Mouse (Mus musculus) embryonic facial prominence, embryonic 12.5 days (tissue): Measurements from ENCODE around the gene Chd2. TPM values are rescaled to one million over a fixed set of nuclear protein-coding genes. Genes with fewer than 3 reads are reported as not detected.

ENCODE experiments used
- ATAC-seq: fragments of 200-750 bp; cut with Nextera tagmentation; 2 replicates; pipeline ENCODE4 v1.8.0; 2017; ENCODE audit not compliant: insufficient number of reproducible peaks, insufficient read depth, low FRiP score, low TSS enrichment
- H3K27ac ChIP-seq: fragments of 300-500 bp; sonication (generic); 2 replicates; pipeline ENCODE4 v1.5.1; 2016; ENCODE audit warnings: mild to moderate bottlenecking
- H3K27me3 ChIP-seq: fragments of 300-500 bp; sonication (generic); 2 replicates; pipeline ENCODE4 v1.6.1; 2016; ENCODE audit warnings: mild to moderate bottlenecking, moderate library complexity
- H3K36me3 ChIP-seq: fragments of 300-500 bp; sonication (generic); 2 replicates; pipeline ENCODE4 v1.6.1; 2016; ENCODE audit warnings: mild to moderate bottlenecking
- H3K4me1 ChIP-seq: fragments of 300-500 bp; sonication (generic); 2 replicates; pipeline ENCODE4 v1.6.1; 2016
- H3K4me2 ChIP-seq: fragments of 300-500 bp; sonication (generic); replicated peaks from 2 replicates; pipeline ENCODE4 v1.6.1; 2016; ENCODE audit warnings: mild to moderate bottlenecking, moderate library complexity
- H3K4me3 ChIP-seq: fragments of 300-500 bp; sonication (generic); 2 replicates; pipeline ENCODE4 v1.5.1; 2016; ENCODE audit warnings: mild to moderate bottlenecking
- H3K9ac ChIP-seq: fragments of 300-500 bp; sonication (generic); 2 replicates; pipeline ENCODE4 v1.6.1; 2016; ENCODE audit warnings: mild to moderate bottlenecking, moderate library complexity
- H3K9me3 ChIP-seq: fragments of 300-500 bp; sonication (generic); 2 replicates; pipeline ENCODE4 v1.6.1; 2016; ENCODE audit warnings: mild to moderate bottlenecking, moderate library complexity
- WGBS: fragments of 180-500 bp; shearing (Covaris S2); methylation state at CpG from one replicate; pipeline ENCODE4 v1.1.7; 2016; 5-methylcytosine and 5-hydroxymethylcytosine counted together
- polyA plus RNA-seq: library from polyadenylated mRNA; unstranded; fragments of >200 nt; fragmentation: Nextera tagmentation; extraction: Ambion mirVana; gene quantifications from 2 replicates; pipeline ENCODE4 v1.2.1, GENCODE M21; 2016

The Chd2 gene
- polyA plus RNA-seq, 1 experiment from 2014 or later: 65.0 TPM

DNA sequence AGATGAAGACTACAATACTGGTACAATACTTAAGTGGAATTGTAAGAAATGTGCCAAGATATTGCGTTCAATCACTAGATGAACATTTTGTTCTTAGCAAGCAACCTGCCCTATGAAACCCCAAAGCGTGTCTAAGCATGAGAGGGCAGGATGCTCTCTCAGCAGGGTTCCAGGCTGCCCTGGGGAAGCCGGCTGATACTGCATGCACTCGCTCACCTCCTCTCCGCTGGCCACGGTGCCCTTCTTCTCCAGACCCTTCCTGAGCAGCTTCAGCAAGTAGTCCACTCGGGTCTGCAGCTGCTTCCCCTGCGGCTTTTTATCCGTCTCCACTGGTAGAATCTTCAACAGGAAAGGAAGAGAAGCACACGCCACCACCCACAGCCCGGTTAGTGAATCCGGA is 87.5 kb downstream of the Chd2 start:
- H3K4me3 ChIP-seq: no peak overlapping the region
- H3K4me2 ChIP-seq: no peak overlapping the region
- H3K36me3 ChIP-seq: peaks cover 82% of the 10 kb centered on the region
- 91% methylated on average over 12 of the region's 12 CpGs for WGBS
- H3K9ac ChIP-seq: no peak overlapping the region
- no peak overlapping the region for H3K27ac ChIP-seq
- no peaks in the 10 kb centered on the region for H3K4me1 ChIP-seq
- ATAC-seq: no peak
- H3K27me3 ChIP-seq: no peaks in the 10 kb centered on the region
- no peaks in the 10 kb centered on the region for H3K9me3 ChIP-seq

DNA sequence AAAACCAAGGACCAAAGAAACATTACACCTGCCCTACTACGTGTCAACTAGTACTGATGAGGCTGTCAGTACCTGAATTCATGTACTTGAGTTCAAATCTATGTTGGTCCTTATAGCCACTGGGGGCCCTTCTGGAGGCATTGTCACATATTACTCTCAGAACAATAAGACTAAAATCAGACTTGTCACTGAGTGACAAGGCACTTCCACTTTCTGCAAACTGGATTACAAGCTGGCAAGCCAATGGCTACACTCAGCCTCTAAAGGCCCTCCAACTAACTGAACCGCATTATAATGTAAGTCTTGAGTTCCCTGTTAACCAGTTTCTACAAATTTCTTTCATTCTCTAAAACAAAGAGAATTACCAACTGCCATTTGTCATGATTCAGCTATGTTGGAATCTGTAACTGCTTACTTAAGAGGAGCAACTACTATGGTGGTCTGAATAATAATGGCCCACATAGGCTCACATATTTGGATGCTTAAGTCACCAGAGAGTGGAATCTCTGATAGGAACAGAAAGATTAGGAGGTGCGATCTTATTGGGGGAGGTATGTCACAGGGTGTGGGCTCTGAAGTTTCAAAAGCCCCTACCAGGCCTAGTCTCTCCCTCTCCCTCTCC is 89.3 kb downstream of the Chd2 start:
- ATAC-seq: no peak
- 93% methylated on average over 3 of the region's 3 CpGs for WGBS
- no peaks in the 10 kb centered on the region for H3K9me3 ChIP-seq

DNA sequence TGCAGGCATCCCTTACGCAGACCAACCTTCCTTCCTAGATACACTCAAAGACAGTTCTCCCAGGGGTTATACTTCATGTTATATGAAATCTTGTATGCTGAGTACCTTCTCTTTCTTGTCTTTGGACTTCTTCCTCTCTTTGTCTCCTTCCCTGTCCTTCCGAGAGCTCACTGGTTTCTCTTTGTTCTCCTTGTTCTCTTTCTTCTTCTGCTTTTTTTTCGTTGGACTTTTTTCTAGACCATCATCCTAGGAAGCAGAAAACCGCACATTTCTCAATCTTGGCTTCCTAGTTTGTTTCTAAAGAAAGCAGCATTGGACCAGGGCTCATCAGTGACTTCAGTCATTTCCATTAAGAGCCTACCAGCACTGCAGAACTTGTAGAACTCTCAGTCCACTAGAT is 90.0 kb downstream of the Chd2 start:
- WGBS: 93% methylated on average over 4 of the region's 4 CpGs
- Histone ChIP-seq H3K4me2 (no peak overlapping the region), H3K4me1 (no peaks in the 10 kb centered on the region), H3K36me3 (peaks cover 90% of the 10 kb centered on the region), H3K27ac (no peak overlapping the region), H3K9me3 (no peaks in the 10 kb centered on the region), H3K27me3 (no peaks in the 10 kb centered on the region), H3K4me3 (no peak overlapping the region), H3K9ac (no peak overlapping the region)
- no peak for ATAC-seq

More for the DNA sequence above, 89.3 kb downstream of the Chd2 start:
- H3K4me3 ChIP-seq: no peak overlapping the region
- no peaks in the 10 kb centered on the region for H3K4me1 ChIP-seq
- H3K36me3 ChIP-seq: peaks cover 87% of the 10 kb centered on the region
- no peak overlapping the region for H3K4me2 ChIP-seq
- no peak overlapping the region for H3K27ac ChIP-seq
- H3K27me3 ChIP-seq: no peaks in the 10 kb centered on the region
- no peak overlapping the region for H3K9ac ChIP-seq

DNA sequence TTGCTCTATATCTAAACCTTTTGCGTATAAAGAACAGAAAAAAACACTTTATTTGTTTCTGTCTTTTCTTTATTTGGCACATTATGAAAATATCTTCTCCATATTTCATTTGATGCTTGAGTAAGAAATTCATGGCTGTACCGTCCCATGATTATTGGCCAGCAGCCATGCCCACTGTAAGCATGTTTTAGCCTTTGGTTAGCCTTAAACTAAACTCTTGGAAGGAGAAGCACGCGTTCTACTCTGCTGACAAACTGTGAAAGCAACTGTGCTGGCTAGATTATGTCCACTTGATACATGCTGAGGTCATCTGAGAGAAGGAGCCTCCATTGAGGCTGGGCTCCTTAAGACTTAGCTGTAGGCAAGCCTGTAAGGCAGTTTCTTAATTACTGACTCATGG is 99.4 kb downstream of the Chd2 start:
- ATAC-seq: no peak
- Histone ChIP-seq H3K27me3 (no peaks in the 10 kb centered on the region), H3K9ac (no peak overlapping the region), H3K4me1 (no peaks in the 10 kb centered on the region), H3K4me3 (no peak overlapping the region), H3K27ac (no peak overlapping the region), H3K36me3 (peaks cover 92% of the 10 kb centered on the region), H3K4me2 (no peak overlapping the region), H3K9me3 (no peaks in the 10 kb centered on the region)
- WGBS: 96% methylated on average over 4 of the region's 4 CpGs

DNA sequence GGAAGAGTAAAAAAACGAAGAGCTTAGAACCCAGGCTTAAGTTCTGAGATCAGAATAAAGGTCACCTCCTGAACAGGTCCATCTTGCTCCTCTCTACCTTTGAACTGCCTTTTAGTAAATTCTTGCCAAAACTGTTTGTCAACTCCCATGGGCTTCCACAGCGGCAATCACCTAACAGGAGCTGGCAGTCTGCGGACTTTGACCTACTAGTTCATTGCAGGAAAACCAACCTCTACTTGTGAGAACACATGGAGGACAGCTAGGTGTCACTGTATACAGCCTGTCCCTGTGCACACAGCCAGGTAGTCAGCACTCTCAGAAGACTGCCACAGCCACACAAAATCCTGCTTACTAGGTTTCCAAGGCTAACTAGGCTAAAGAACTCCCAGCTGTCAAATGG is 99.8 kb downstream of the Chd2 start:
- no peaks in the 10 kb centered on the region for H3K27me3 ChIP-seq
- no peak overlapping the region for H3K4me2 ChIP-seq
- no peak overlapping the region for H3K27ac ChIP-seq
- ATAC-seq: no peak
- H3K9ac ChIP-seq: no peak overlapping the region
- H3K9me3 ChIP-seq: no peaks in the 10 kb centered on the region
- H3K4me3 ChIP-seq: no peak overlapping the region
- peaks cover 91% of the 10 kb centered on the region for H3K36me3 ChIP-seq
- no peaks in the 10 kb centered on the region for H3K4me1 ChIP-seq
- WGBS: 93% methylated on average over 3 of the region's 3 CpGs

DNA sequence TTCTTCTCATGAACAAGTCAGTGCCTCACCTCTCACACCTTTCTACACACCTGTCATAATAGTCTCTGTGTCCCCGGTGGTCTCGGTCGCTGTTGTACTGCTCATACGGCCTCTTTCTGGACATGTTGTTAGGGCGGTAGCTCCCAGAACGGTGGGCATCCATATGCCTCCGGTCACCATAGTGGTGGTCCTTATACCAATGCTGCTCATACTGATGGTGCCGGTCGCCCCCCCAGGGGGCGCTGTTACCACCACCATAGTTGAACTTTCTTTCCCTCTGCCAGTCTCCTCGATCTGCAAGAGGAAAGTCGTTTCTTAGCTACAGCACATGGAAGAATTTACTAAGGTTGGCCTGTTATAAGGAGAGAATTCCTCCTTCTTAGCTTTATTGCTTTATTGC is 105.9 kb downstream of the Chd2 start:
- Histone ChIP-seq H3K36me3 (peaks cover 79% of the 10 kb centered on the region), H3K4me2 (no peak overlapping the region), H3K27me3 (no peaks in the 10 kb centered on the region), H3K9me3 (no peaks in the 10 kb centered on the region), H3K27ac (no peak overlapping the region), H3K9ac (no peak overlapping the region), H3K4me1 (no peaks in the 10 kb centered on the region), H3K4me3 (no peak overlapping the region)
- no peak for ATAC-seq
- WGBS: 79% methylated on average over 12 of the region's 12 CpGs

DNA sequence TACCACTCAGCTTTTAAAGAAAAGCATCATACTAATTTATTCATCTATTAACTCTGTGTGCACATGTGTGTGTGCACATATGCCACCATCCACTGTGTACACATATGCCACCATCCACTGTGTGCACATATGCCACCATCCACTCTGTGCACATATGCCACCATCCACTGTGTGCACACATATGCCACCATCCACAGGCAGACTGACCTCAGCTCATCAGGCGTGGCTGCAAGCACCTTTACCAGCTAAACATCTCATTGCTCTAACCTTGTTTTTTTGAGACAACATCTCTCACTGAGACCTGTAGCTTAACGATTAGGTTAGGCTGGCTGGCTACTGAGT is 107.3 kb downstream of the Chd2 start:
- H3K27me3 ChIP-seq: no peaks in the 10 kb centered on the region

DNA sequence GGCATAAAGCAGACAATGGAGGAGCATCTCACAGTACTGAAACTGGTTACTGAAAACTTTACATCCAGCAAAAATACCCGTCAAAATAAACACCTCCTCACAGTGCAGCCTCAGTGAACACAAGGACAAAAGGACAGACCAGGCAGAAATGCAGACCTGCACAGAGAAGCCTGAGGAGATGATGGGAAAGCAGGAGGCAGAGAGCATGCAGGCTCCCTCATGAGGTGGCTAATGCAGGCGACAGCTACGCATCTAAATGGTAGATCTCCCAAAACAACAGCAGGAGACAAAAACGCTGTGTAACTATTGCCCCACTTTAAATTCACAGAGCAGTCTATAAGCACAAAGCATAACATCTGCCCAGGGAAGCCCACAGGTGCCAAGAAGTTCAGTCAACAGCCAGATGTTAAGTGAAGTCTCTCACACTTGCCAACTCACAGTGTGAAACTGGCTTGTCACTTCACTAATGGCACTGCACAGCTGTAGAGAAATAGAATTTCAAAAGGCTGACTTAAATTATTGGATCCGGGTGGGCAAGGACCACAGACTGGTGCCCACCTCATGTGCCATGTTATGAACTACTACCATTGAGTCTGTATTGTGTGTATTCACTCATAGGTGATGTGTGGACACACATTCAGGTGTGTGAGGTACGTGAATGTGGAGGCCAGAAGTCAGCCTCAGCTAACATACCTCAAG is 107.8 kb downstream of the Chd2 start:
- WGBS: 89% methylated on average over 6 of the region's 6 CpGs
- Histone ChIP-seq H3K4me3 (no peak overlapping the region), H3K36me3 (peaks cover 79% of the 10 kb centered on the region), H3K9ac (no peak overlapping the region), H3K27ac (no peak overlapping the region), H3K27me3 (no peaks in the 10 kb centered on the region), H3K9me3 (no peaks in the 10 kb centered on the region), H3K4me1 (no peaks in the 10 kb centered on the region), H3K4me2 (no peak overlapping the region)
- no peak for ATAC-seq

More for the DNA sequence above, 107.3 kb downstream of the Chd2 start:
- H3K9me3 ChIP-seq: no peaks in the 10 kb centered on the region
- no peak for ATAC-seq
- H3K4me2 ChIP-seq: no peak overlapping the region
- no peak overlapping the region for H3K4me3 ChIP-seq
- peaks cover 79% of the 10 kb centered on the region for H3K36me3 ChIP-seq
- H3K9ac ChIP-seq: no peak overlapping the region
- H3K4me1 ChIP-seq: no peaks in the 10 kb centered on the region
- H3K27ac ChIP-seq: no peak overlapping the region
- 90% methylated on average over 2 of the region's 2 CpGs for WGBS

DNA sequence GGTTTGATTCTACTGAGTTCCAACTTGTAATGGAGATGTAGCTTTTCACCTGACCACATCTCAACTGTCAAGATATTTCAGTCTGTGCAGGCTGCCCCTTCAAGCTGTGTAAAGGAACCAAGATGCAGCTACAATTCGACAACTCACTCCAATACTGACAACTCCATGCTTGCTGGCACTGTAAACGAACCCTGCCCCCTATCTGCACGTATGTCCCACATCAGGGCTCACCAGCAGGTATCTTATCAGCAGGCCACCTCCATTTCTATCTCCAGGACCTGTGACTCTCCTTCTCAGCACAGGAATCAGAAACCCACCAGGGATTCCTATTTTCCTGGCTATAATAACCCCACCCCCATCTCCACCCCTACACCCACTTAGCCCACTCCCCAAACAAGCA is 113.1 kb downstream of the Chd2 start:
- no peak overlapping the region for H3K27ac ChIP-seq
- H3K9ac ChIP-seq: no peak overlapping the region
- 90% methylated on average over 3 of the region's 3 CpGs for WGBS
- H3K36me3 ChIP-seq: peaks cover 61% of the 10 kb centered on the region
- no peak for ATAC-seq
- H3K27me3 ChIP-seq: no peaks in the 10 kb centered on the region
- no peaks in the 10 kb centered on the region for H3K9me3 ChIP-seq
- H3K4me2 ChIP-seq: no peak overlapping the region
- H3K4me3 ChIP-seq: no peak overlapping the region
- peaks cover 3% of the 10 kb centered on the region; the same call in 1 of the 2 replicates for H3K4me1 ChIP-seq

DNA sequence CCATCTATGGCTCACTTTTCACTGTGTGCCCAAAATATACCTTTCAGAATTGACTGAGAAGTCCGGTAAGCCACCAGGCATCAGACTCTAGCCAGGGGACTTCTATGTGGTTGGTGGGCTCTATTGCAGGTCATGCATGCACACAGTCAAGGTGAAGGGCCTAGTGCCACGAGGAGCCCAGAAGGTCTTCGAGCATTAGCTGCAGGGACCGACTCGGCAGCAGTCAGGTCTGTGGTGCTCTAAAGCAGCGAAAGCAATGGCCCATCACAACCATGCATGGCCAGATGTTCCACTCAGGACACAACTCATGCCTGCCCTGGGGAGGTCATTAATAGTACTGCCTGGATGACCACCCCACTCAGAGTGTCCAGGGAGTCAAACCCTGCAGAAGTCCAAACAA is 113.8 kb downstream of the Chd2 start:
- no peaks in the 10 kb centered on the region for H3K27me3 ChIP-seq
- H3K4me1 ChIP-seq: peaks cover 3% of the 10 kb centered on the region; the same call in 1 of the 2 replicates
- no peak overlapping the region for H3K4me3 ChIP-seq
- no peaks in the 10 kb centered on the region for H3K9me3 ChIP-seq
- H3K36me3 ChIP-seq: peaks cover 54% of the 10 kb centered on the region
- no peak overlapping the region for H3K4me2 ChIP-seq
- ATAC-seq: no peak
- WGBS: 94% methylated on average over 6 of the region's 6 CpGs
- no peak overlapping the region for H3K9ac ChIP-seq
- H3K27ac ChIP-seq: no peak overlapping the region

DNA sequence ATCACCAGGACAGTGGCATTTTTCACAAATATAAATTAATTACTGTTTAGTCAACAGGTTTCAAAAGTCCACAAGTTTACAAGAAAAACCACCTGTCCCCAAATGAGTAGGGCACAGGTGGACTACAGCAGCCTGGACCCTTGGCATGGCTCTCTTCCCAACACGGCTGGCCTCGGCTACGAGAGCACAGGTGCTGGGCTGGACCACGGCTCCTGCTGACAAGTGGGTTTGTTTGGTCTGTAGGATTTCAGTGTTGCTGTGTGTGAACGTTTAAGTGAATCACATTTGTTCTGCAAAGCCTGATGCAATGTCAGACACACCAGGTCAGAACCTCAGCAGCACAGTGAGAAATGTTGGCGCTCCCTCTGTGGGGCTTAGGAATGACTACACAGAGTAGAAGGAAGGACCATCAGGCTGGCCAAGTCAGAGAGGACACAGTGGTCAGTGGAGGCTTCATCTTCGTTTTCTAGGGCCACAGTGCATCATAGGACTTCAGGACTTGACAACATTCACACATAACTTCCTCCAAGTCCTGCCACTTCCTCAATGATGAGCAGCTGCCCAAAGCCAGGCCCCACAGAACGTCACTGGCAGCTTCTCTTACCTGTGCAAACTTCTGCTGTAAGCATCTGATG is 114.8 kb downstream of the Chd2 start:
- 87% methylated on average over 8 of the region's 8 CpGs for WGBS
- Histone ChIP-seq H3K36me3 (peaks cover 51% of the 10 kb centered on the region), H3K4me3 (no peak overlapping the region)

DNA sequence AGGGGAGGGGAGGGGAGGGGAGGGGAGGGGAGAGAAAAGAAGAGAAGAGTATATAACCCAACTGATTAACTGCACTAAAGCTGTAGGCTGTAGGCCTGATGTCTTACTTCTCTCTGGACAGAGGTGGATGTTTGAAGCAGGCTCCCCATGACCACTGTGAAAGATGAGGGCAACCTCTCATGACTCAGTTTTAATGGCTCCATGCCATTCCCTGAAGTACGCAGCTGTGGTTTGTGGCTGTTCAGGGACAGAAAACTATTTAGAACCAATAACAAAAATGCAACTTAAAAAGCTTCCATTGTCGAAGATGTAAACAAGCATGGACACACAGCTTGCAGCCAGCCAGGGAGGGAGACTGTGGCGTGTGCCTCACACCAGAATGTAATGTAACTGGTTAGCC is 115.4 kb downstream of the Chd2 start:
- H3K9me3 ChIP-seq: no peaks in the 10 kb centered on the region
- peaks cover 47% of the 10 kb centered on the region for H3K36me3 ChIP-seq
- no peak overlapping the region for H3K4me2 ChIP-seq
- no peak overlapping the region for H3K27ac ChIP-seq
- H3K4me1 ChIP-seq: peaks cover 13% of the 10 kb centered on the region; the same call in 1 of the 2 replicates
- no peaks in the 10 kb centered on the region for H3K27me3 ChIP-seq
- H3K9ac ChIP-seq: no peak overlapping the region
- no peak overlapping the region for H3K4me3 ChIP-seq
- no peak for ATAC-seq
- WGBS: 87% methylated on average over 3 of the region's 3 CpGs

More for the DNA sequence above, 114.8 kb downstream of the Chd2 start:
- no peak overlapping the region for H3K4me2 ChIP-seq
- H3K4me1 ChIP-seq: peaks cover 7% of the 10 kb centered on the region; the same call in 1 of the 2 replicates
- H3K9ac ChIP-seq: no peak overlapping the region
- H3K27ac ChIP-seq: no peak overlapping the region
- H3K27me3 ChIP-seq: no peaks in the 10 kb centered on the region
- ATAC-seq: no peak
- no peaks in the 10 kb centered on the region for H3K9me3 ChIP-seq
